Mouse (Mus musculus) small intestine, adult 2 months (tissue): ENCODE measurements around the gene Alad.

ENCODE experiments used
- CTCF ChIP-seq: fragments of 200-500 bp; IDR thresholded peaks from 2 replicates; pipeline ENCODE4 v1.5.1; 2012; ENCODE audit warnings: low read depth, mild to moderate bottlenecking, control low read depth, inconsistent platforms, low read length, moderate library complexity, mixed read lengths; ENCODE audit not compliant: insufficient replicate concordance, insufficient read length; ENCODE audit errors: extremely low read depth
- POLR2A ChIP-seq: fragments of 200-500 bp; IDR thresholded peaks from 2 replicates; pipeline ENCODE4 v1.6.1; 2012; ENCODE audit warnings: low read depth, mild to moderate bottlenecking, control low read depth, inconsistent platforms, low read length, moderate library complexity

DNA sequence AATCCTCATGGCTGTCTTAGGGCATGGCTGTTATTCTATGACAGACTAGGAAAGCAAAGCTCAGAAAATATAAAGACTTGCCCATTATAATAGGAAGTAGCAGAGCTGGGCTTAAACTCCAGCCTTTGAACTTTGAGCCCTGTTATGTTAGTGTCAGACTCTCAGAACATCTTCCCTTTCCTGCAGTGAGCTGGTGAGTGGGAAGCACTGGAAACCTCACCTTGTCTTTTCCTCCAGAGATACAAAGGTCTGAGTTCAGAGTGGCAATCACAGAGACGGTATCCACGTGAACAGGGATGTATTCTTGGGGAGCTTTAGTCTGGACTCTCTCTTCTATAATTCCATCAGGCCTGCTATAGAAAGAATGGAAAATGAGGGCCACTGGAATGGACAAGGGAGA, 56.6 kb downstream of the Alad start:
- no peak for TF ChIP-seq CTCF
- no peak for TF ChIP-seq POLR2A
